Mouse (Mus musculus) T-cell, adult 66 days (primary cell): Measurements from ENCODE around the gene Olfr272. TPM values are rescaled to one million over a fixed set of nuclear protein-coding genes. Genes with fewer than 3 reads are reported as not detected.

Experiments used
- total RNA-seq, 2 experiments: library from RNA; stranded (reverse); gene quantifications; 3 replicates in 1 of 2; 4 replicates in 1 of 2; pipeline ENCODE4 v1.2.4; 2023

Gene Olfr272
- not detected for total RNA-seq

GRCm38 (mm10) chr4:52919078-52919477 lies at the start of gene Olfr272:
Gene Olfr272 (minus strand): TSS chr4:52919178.

GRCm38 (mm10) chr4:52964247-52964646 lies 45.3 kb upstream of the Olfr272 start, which contains the start of gene Olfr270:
Gene Olfr270 (plus strand): TSS chr4:52964547.

Other genes starting within 250 kb of the Olfr272 start
- gene Olfr275, start 104.6 kb downstream of the Olfr272 start, total RNA-seq = not detected
- not detected for gene Olfr273, start 59.9 kb downstream of the Olfr272 start, total RNA-seq
- not detected for gene Olfr270, start 45.4 kb upstream of the Olfr272 start, total RNA-seq
- gene Nipsnap3a, start 70.1 kb upstream of the Olfr272 start, total RNA-seq = not detected
- gene Nipsnap3b, start 92.7 kb upstream of the Olfr272 start, total RNA-seq = 10 to 100 TPM; 29.7 to 42.4 TPM
- gene Abca1, start 240.7 kb upstream of the Olfr272 start, total RNA-seq = 10 to 100 TPM; 13.0 to 15.0 TPM